Mouse (Mus musculus): Measurements from ENCODE around the gene Homer2.
A peak's percentile ranks its signal among the peaks of the same experiment; 100 is the strongest.

Gene Homer2

GRCm38 (mm10) chr7:81698357-81698756 is 9.0 kb downstream of the Homer2 start:
- no peak for DNase-seq (ENCODE audit: low read depth)

DNA sequence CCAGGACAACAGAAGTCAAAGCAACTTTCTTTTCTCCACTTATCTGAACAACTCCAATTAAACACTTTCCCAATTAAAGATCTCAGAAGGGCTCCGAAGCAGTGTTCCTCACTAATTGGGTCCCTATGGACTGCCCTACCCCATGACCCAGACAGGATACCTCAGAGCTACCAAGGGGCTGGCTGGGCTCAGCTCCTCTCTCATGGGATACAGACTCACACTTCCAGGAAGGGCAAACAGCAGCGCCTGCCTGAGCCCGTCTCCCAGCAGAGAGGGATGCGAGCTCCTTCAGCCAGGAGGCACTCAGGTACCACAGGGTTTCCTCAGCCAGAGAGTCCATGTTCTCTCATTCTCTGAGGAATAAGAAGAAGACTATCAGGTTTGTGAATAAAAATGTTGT is 9.4 kb downstream of the Homer2 start:
- no peak for DNase-seq (ENCODE audit: low read depth)

DNA sequence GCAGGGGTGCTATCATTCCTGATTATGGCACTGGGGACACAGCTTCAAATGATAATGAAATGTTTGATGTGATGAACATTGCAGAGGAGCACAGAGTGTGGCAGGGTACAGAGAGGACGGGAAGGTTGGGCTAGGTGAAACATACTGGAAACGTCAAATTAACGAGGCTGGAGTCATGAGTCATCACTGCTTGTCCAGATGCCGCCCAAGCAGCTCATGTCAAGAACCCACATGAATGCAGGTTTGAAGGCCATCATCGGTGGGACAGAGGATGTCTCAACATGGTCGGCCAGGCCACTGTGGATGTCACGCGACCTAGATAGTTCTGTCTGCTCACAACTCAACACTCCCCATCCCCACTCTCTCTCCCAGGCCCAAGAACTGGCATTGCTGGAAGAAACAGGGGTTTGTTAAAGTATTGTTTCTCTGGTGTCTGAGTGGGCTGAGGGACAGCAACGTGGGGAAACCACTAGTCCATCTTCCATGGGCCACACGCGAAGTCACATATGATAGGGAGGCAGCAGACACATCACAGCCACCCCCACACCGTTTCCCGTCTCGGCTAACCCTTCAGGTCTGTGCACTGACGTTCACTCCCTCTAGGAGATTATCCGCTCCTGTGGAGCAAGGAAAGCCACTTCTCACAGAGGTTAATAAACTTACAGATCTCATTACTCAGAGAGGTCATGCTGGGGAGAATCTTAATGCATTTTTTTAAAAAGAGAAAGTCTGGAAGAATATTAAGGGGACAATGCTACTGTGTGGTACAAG is 11.4 kb downstream of the Homer2 start:
- no peak for DNase-seq (ENCODE audit: low read depth)

DNA sequence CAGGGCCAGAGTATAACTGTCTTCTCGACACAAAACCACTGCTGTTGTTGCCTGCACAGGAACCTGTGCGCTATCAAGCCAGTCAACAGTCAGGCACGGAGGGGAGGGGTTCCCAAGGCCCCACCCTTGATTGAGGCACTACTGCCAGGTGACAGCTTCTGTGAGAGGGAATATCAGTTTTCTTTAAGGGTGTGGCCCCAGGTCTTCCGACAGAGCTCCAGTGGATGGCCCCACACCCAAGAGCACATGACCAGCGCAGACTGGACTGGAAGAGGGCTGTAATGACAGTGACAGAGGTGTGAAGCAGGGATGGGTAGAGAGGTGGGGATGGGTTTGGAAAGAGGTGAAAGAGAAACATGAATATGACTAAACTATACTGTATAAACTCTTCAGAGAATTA is 16.3 kb downstream of the Homer2 start:
- no peak for DNase-seq (ENCODE audit: low read depth)

GRCm38 (mm10) chr7:81689116-81689681 is 18.1 kb downstream of the Homer2 start:
- no peak for DNase-seq (ENCODE audit: low read depth)

DNA sequence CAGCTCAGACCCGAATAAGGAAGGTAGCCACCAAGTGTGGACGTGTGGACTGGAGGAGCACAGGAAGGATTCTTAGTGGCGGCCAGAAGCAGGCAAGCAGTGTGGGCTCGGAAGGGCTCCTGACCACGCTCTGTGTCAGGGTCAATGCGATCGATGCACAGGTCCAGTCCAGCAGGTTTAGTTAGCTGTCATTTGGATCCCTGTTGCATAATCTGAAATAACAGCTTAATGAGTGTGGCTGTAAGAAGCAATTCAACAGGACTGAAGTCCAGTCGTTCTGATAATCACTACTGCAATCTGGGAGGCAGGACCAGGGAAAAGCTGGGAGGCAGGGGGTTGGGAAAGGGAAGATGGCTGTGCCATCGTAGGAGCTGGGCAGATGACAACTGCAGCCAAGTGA is 18.9 kb downstream of the Homer2 start:
- no peak for DNase-seq (ENCODE audit: low read depth)

DNA sequence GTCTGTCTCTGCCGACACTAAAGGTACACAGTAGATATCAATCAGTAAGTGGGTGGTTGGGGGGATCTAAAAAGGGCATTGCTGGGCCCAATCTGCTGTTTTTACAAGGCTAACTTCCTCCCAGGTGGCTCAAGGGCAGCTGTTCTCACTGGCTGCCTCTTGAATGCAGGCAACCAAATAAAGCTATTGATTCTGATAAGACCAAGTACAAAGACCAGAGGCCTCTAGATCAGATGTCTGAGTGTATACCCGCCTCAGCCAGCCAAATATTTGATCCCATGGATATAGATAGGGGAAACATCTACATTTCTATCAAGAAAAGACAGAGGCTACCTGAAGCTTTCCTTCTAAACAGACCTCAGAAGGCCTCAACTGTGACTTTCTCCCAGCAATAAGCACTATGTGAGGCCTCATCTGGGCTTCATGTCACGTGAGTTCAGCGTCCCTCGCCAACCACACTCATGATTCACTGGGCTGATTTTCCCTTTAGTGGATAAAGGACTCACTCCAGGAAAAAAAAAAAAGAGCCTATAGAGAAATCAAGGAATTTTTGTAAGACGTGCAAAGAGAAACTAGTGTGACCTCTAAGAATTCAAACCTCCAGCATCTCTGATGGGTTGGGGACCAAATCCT is 19.5 kb downstream of the Homer2 start:
- DNase-seq (ENCODE audit: low read depth): peak; percentile 73

DNA sequence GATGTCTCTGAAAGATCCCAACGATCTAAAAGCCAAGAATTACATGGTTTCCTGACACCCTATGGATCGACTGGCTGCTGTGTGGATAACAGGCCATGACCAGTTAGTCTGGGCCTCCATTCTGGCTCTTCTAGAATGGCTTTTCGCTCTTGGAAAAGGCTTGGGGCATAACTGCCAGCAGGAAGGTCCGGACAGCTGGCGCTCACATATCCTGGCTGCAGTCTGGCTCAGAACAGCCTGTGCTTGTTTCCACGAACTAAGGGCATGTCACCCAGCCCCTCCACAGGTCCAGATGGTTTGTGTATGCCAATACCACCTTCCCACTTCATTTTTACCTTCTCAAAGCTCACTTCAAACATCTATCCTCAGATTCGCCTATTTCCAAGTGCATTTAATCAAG is 22.0 kb downstream of the Homer2 start:
- no peak for DNase-seq (ENCODE audit: low read depth)

DNA sequence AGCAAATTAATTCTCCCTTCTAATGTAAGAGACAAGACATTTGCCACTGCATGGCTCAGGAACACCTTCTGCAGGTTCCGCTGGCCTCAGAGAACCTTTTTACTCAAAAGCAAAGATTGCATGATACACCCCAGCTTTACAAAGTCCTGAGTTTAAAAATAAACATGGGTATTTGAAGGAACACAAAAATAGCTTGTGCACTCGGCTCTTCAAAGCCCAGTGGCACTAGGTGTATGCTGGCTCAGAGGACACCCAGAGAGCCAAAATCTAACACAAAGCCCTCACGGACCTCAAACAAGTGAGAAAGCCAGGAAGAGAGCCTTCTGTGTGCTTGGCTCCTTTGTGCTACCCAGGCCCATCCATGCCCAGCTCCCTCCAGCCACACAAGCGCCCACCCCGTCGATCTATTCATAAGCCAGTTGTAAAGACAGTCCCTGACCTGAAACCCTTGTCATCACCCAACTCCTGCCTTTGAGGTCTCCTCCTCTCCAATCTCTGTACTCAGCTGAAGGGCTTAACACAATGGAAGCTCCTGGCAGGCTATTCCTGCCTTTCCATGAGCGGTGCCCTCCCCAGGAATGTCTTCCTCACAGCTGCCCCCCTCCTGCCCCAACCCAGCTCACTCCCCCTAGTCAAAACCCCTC is 23.4 kb downstream of the Homer2 start:
- no peak for DNase-seq (ENCODE audit: low read depth)

DNA sequence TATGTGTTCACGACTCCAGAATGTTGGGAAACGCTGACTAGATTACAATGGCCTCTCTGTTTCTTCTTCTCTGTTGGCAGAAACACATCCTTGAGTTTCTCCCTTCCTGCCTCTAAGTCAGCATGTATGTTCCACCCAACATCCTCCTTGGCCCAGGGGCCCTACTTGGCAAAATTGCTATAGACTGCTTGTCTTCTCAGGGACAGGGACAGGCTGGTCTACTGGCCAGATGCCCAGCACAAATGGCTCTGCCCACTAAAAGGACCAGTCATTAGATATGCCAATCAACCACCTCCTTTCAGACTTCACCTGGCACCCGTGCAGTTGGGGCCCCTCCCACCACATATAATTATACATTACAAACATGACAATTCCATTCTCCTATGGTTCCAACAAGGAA is 25.9 kb downstream of the Homer2 start:
- no peak for DNase-seq (ENCODE audit: low read depth)

GRCm38 (mm10) chr7:81673359-81674013 is 33.8 kb downstream of the Homer2 start:
- DNase-seq (ENCODE audit: low read depth): no peak

GRCm38 (mm10) chr7:81672735-81673291 is 34.5 kb downstream of the Homer2 start:
- no peak for DNase-seq (ENCODE audit: low read depth)

- no peak for DNase-seq (ENCODE audit: low read depth)
These were observed 40.2 kb downstream of the Homer2 start for GRCm38 (mm10) chr7:81667156-81667555.

- DNase-seq (ENCODE audit: low read depth): no peak
These were observed 40.7 kb downstream of the Homer2 start for GRCm38 (mm10) chr7:81666585-81666984.

DNA sequence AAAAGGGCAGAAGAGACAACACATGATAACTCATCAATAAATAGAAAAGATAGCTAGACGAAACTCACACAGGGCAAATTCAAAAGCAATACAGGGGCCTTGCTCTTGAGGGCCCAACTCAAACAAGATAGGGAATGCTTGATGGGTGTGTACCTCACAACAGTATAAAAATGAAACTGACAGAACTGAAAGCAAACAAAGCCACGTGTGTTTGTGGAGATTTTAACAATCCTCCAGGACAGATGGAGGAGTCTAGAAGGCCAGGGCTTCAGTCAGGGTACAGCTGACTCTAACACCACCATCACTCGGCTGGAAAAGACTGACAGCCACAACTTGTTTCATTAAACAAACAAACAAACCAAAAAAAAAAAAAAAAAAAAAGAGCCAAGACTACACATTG is 44.3 kb downstream of the Homer2 start:
- no peak for DNase-seq (ENCODE audit: low read depth)

- DNase-seq (ENCODE audit: low read depth): no peak
These were observed 49.5 kb downstream of the Homer2 start for GRCm38 (mm10) chr7:81657631-81658347.

- no peak for DNase-seq (ENCODE audit: low read depth)
These were observed 50.3 kb downstream of the Homer2 start for GRCm38 (mm10) chr7:81657055-81657454.

DNA sequence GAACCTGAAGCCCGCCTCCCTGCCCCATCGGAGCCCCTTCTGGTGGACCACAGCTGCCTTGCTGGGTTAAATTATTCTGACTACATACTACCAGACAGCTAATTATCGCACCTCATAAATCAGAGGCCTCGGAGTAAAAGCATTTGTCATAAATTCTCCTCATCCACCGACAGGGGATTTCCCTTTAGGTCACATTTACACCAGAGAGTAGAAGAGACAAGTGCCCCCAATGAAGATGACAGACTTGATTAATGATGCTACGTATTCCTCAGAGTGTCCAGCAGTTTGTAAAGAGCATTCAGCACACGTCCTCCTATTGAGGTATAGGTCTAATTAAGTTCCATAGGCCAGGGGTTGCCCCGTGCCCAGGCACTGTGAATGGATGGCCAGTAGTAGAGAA is 50.7 kb downstream of the Homer2 start:
- no peak for DNase-seq (ENCODE audit: low read depth)

- DNase-seq (ENCODE audit: low read depth): peak; percentile 68
These were observed 52.2 kb downstream of the Homer2 start for GRCm38 (mm10) chr7:81654946-81655718.

DNA sequence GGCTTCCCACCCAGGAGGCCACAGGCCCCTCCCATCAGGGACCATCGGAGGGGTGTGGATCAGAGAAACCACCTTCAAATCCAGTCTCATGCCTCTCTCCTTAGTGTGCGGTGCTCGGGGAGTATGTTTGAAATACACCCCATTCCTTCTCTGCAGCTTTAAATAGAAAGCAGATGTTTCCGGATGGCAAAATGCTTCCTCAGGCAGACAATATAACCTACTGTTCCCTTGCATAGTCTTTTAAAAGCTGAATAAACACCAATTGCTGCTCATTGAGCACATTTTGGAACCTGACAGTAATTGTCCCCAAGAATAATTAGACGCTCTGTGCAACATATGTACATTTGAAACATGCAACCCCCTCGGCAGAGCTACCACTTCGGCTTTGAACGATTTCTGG is 53.3 kb downstream of the Homer2 start:
- peak; percentile 75 for DNase-seq (ENCODE audit: low read depth)

DNA sequence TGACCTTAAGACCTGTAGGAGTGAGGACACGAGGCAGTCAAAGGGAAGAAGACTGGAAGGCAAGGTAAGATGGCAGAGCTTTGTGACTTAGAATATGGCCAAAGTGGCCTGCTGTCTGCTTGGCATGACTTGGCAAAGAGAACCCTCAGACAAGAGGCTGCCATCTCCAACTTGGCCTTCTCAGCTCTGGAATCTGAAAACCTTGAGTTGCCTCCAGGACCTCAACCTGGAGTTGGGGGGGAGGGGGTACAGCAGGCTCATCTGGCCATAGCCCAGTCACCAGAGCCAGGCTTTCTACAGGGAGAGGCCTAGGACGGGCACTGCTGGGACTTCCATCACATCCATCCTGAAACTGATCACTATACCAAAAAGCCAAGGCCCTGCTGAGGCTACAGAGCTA is 55.0 kb downstream of the Homer2 start:
- no peak for DNase-seq (ENCODE audit: low read depth)

Data from NIH3T3 (cell line).